In genomic region chr11:89027955-89028361, GRCm38 (mm10) we compare ENCODE assay signal across 10 mouse cellular contexts. TPM values are rescaled to one million over a fixed set of nuclear protein-coding genes. Genes with fewer than 3 reads are reported as not detected.
DNase-seq lines count a peak whose midpoint lies in the region; ATAC-seq and TF ChIP-seq lines count a peak whose summit lies in the region.
"Had no signal": no experiment of that assay in that cellular context is flagged by ENCODE, and none has a peak within 500 bp of the region (broad histone marks: within the 10 kb centered on the region; RNA-seq: fewer than 3 reads in every experiment).

No protein-coding gene starts in this region.

- no peak overlapping the region for H3K9ac ChIP-seq in midbrain, embryonic 15.5 days

- no peaks in the 10 kb centered on the region for H3K9me3 ChIP-seq in midbrain, embryonic 15.5 days

- TF ChIP-seq CTCF in bone marrow macrophage, adult 2 months (IDR thresholded peaks at IDR 0.05; ENCODE audit: low read depth, low read length) = no peak

- WGBS in midbrain, embryonic 15.5 days = 74% methylated on average over 10 of the region's 10 CpGs

- no peaks in the 10 kb centered on the region for H3K27me3 ChIP-seq in midbrain, embryonic 15.5 days (replicated peaks)

- peaks cover 54% of the 10 kb centered on the region for H3K4me1 ChIP-seq in bone marrow macrophage, adult 2 months (ENCODE audit: control insufficient read depth, insufficient read depth, low read length)
- H3K4me1 ChIP-seq in midbrain, embryonic 15.5 days = no peaks in the 10 kb centered on the region

- H3K27ac ChIP-seq in bone marrow macrophage, adult 2 months (ENCODE audit: insufficient read depth, low read depth, low read length) = peak overlapping the region; percentile 74
- no peak overlapping the region for H3K27ac ChIP-seq in midbrain, embryonic 15.5 days

- ATAC-seq in midbrain, embryonic 15.5 days (replicated peaks) = no peak

- peak overlapping the region; percentile 37 for H3K4me3 ChIP-seq in bone marrow macrophage, adult 2 months (ENCODE audit: insufficient read depth, low read length)
- no peak overlapping the region for H3K4me3 ChIP-seq in midbrain, embryonic 15.5 days

- H3K4me2 ChIP-seq in midbrain, embryonic 15.5 days = no peak overlapping the region

- H3K36me3 ChIP-seq in midbrain, embryonic 15.5 days (replicated peaks) = no peaks in the 10 kb centered on the region

- peak; percentile 21 for DNase-seq in CD4-positive helper T cell, adult 2 months (ENCODE audit: low read depth, low spot score)
- DNase-seq in liver = peak; percentile 17
- DNase-seq in naive thymus-derived CD4-positive, alpha-beta T cell, adult 2 months (ENCODE audit: low read depth) = peak; percentile 53
- no peak for DNase-seq in kidney, postnatal 36 days
- no peak for DNase-seq in embryo, embryonic 11 days
- DNase-seq in urinary bladder, postnatal 10 days (ENCODE audit: low spot score) = no peak
- DNase-seq: right cerebral cortex, adult 18-20 months had no signal

- TF ChIP-seq POLR2A in bone marrow macrophage, adult 2 months (IDR thresholded peaks at IDR 0.05; ENCODE audit: borderline replicate concordance, low read depth, low read length) = no peak

RNA-seq across cellular contexts. Expression of gene Trim25, which starts 28.8 kb away (rescaled TPM):
- polyA plus RNA-seq in bone marrow macrophage, adult 2 months (2012; ENCODE audit: insufficient read depth, insufficient read length, missing spikeins) = 85.2 and 95.7 TPM in 2 replicates
- 4.7 and 5.4 TPM in 2 replicates for polyA plus RNA-seq in midbrain, embryonic 15.5 days (2015; fragmentation: Nextera tagmentation; extraction: Ambion mirVana)

RNA-seq across cellular contexts. Expression of gene Dgke, which starts 38.7 kb away (rescaled TPM):
- 3.4 and 4.4 TPM in 2 replicates for polyA plus RNA-seq in bone marrow macrophage, adult 2 months (2012; ENCODE audit: insufficient read depth, insufficient read length, missing spikeins)
- 18.9 and 19.7 TPM in 2 replicates for polyA plus RNA-seq in midbrain, embryonic 15.5 days (2015; fragmentation: Nextera tagmentation; extraction: Ambion mirVana)

RNA-seq across cellular contexts. Expression of gene Gm525, which starts 45.7 kb away (rescaled TPM):
- not detected in 2 replicates for polyA plus RNA-seq in bone marrow macrophage, adult 2 months (2012; ENCODE audit: insufficient read depth, insufficient read length, missing spikeins)
- polyA plus RNA-seq in midbrain, embryonic 15.5 days (2015; fragmentation: Nextera tagmentation; extraction: Ambion mirVana) = not detected in 2 replicates
- polyA plus RNA-seq: embryonic facial prominence, embryonic 11.5 days had no signal

RNA-seq across cellular contexts. Expression of gene Coil, which starts 57.9 kb away (rescaled TPM):
- 6.0 and 7.2 TPM in 2 replicates for polyA plus RNA-seq in bone marrow macrophage, adult 2 months (2012; ENCODE audit: insufficient read depth, insufficient read length, missing spikeins)
- polyA plus RNA-seq in midbrain, embryonic 15.5 days (2015; fragmentation: Nextera tagmentation; extraction: Ambion mirVana) = 33.7 and 34.2 TPM in 2 replicates

Comparison
In these comparisons a context has a peak if more than half of its experiments do, and no peak if none do; other contexts are left out.
1. DNase-seq: peak in CD4-positive helper T cell, adult 2 months (single experiment), liver (single experiment) and naive thymus-derived CD4-positive, alpha-beta T cell, adult 2 months (single experiment); none in kidney, postnatal 36 days (0 of 2), embryo, embryonic 11 days (single experiment) and urinary bladder, postnatal 10 days (single experiment).
2. RNA of gene Trim25, which starts 28.8 kb away (polyA plus RNA-seq): 85.2 to 95.7 TPM in bone marrow macrophage, adult 2 months; 4.7 to 5.4 TPM in midbrain, embryonic 15.5 days; every median in the first group is over 10 times any median in the second.